Mouse (Mus musculus) myocyte (in vitro differentiated cells): ENCODE measurements around the gene Fbxo42. TPM values are rescaled to one million over a fixed set of nuclear protein-coding genes. Genes with fewer than 3 reads are reported as not detected.
A peak's percentile ranks its signal among the peaks of the same experiment; 100 is the strongest.

Experiments used
- H3K27me3 ChIP-seq: one replicate; pipeline ENCODE4 v1.6.1; 2011; ENCODE audit not compliant: control insufficient read depth, insufficient read depth, insufficient read length
- H3K36me3 ChIP-seq: one replicate; pipeline ENCODE4 v1.6.1; 2011; ENCODE audit not compliant: control insufficient read depth, insufficient read depth
- H3K4me2 ChIP-seq: one replicate; pipeline ENCODE4 v1.6.1; 2011; ENCODE audit warnings: low read depth, control low read depth
- H3K4me3 ChIP-seq: one replicate; pipeline ENCODE4 v1.5.1; 2011; ENCODE audit warnings: mild to moderate bottlenecking, control low read depth, moderate library complexity
- H3K79me2 ChIP-seq: one replicate; pipeline ENCODE4 v1.6.1; 2011; ENCODE audit not compliant: control insufficient read depth, insufficient read depth
- H3ac ChIP-seq: one replicate; pipeline ENCODE4 v1.6.1; 2011; ENCODE audit not compliant: control insufficient read depth, insufficient read length
- CEBPB ChIP-seq: IDR thresholded peaks from 2 replicates; pipeline ENCODE4 v1.6.1; 2011; ENCODE audit warnings: mild to moderate bottlenecking, moderate library complexity; ENCODE audit not compliant: poor library complexity, insufficient read depth, severe bottlenecking
- E2F4 ChIP-seq: IDR thresholded peaks from one replicate; pipeline ENCODE4 v1.6.1; 2011; ENCODE audit warnings: mild to moderate bottlenecking, control low read depth, moderate library complexity; ENCODE audit not compliant: insufficient read depth
- MAX ChIP-seq: IDR thresholded peaks from one replicate; pipeline ENCODE4 v1.6.1; 2011; ENCODE audit warnings: low read depth, mild to moderate bottlenecking, control low read depth
- MYOD1 ChIP-seq, 3 experiments: IDR thresholded peaks; one replicate each; pipeline ENCODE4 v1.6.1; 2011; ENCODE audit warnings: control low read depth in 2 of 3, low read depth in 2 of 3, mild to moderate bottlenecking in 2 of 3, moderate library complexity in 1 of 3; ENCODE audit not compliant: insufficient read length in 2 of 3, control insufficient read depth in 1 of 3
- MYOG ChIP-seq, 3 experiments: IDR thresholded peaks; one replicate each; pipeline ENCODE4 v1.6.1; 2011; ENCODE audit warnings: control low read depth in 2 of 3, low read depth in 2 of 3, mild to moderate bottlenecking in 2 of 3; ENCODE audit not compliant: insufficient read length in 2 of 3, control insufficient read depth in 1 of 3, insufficient read depth in 1 of 3
- POLR2A ChIP-seq: IDR thresholded peaks from one replicate; pipeline ENCODE4 v1.6.1; 2011; ENCODE audit warnings: low read depth, mild to moderate bottlenecking, control low read depth, moderate library complexity; ENCODE audit not compliant: insufficient read length
- POLR2AphosphoS2 ChIP-seq: IDR thresholded peaks from one replicate; pipeline ENCODE4 v1.6.1; 2011; ENCODE audit warnings: low read depth, control low read depth; ENCODE audit not compliant: insufficient read length
- REST ChIP-seq: IDR thresholded peaks from one replicate; pipeline ENCODE4 v1.6.1; 2011; ENCODE audit warnings: mild to moderate bottlenecking, control low read depth, moderate library complexity; ENCODE audit not compliant: insufficient read depth, insufficient read length
- SRF ChIP-seq: IDR thresholded peaks from one replicate; pipeline ENCODE4 v1.6.1; 2011; ENCODE audit warnings: low read depth; ENCODE audit not compliant: control insufficient read depth, insufficient read length
- TCF12 ChIP-seq: IDR thresholded peaks from one replicate; pipeline ENCODE4 v1.6.1; 2011; ENCODE audit warnings: mild to moderate bottlenecking, control low read depth; ENCODE audit not compliant: poor library complexity, insufficient read depth, severe bottlenecking
- TCF3 ChIP-seq: IDR thresholded peaks from one replicate; pipeline ENCODE4 v1.6.1; 2011; ENCODE audit warnings: low read depth, control low read depth; ENCODE audit not compliant: insufficient read length
- USF1 ChIP-seq: IDR thresholded peaks from one replicate; pipeline ENCODE4 v1.6.1; 2011; ENCODE audit warnings: low read depth, mild to moderate bottlenecking, control low read depth, moderate library complexity
- polyA plus RNA-seq: library from polyadenylated mRNA; unstranded; fragments of >200 nt; fragmentation: generic; extraction: Trizol; gene quantifications from one replicate; pipeline ENCODE4 v1.2.1, GENCODE M21; 2012; ENCODE audit warnings: missing spikeins

Fbxo42 gene
- polyA plus RNA-seq, 1 experiment = 13.2 TPM

DNA sequence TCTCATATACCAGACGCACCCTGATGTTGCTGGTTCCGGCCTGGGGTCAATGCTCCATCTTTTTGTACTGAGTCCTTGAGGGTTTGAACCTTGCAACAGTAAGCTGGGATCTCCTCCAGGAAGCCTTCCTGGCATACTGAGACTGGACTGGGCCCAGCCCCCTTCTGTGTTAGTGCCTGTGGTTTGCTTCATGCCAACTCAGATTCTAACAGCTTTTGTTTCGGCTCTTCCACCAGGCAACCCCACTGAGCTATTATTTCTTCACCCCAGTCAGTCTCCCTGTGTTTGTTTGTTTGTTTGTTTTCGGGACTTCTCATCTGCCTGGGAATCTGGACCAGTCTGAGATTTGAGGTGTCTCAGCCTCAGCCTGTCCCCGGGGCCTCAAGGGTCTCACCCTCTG, 96.7 kb downstream of the Fbxo42 start:
- H3ac ChIP-seq = peak overlapping the region; percentile 52
- H3K79me2 ChIP-seq = no peaks in the 10 kb centered on the region
- H3K4me3 ChIP-seq = peak overlapping the region; percentile 31
- no peaks in the 10 kb centered on the region for H3K36me3 ChIP-seq
- peak overlapping the region; percentile 99 for H3K4me2 ChIP-seq
- no peaks in the 10 kb centered on the region for H3K27me3 ChIP-seq
- TF ChIP-seq MYOG (IDR thresholded peaks at IDR 0.05; ENCODE audit: control insufficient read depth in 1 of 3, insufficient read depth in 1 of 3, insufficient read length in 2 of 3, low read depth in 2 of 3) (no peak), TCF3 (no peak), TCF12 (no peak), MYOD1 (IDR thresholded peaks at IDR 0.05; ENCODE audit: control insufficient read depth in 1 of 3, insufficient read length in 2 of 3, low read depth in 2 of 3) (no peak), POLR2A (no peak), REST (no peak), SRF (no peak), POLR2AphosphoS2 (no peak), MAX (no peak), USF1 (no peak), CEBPB (no peak), E2F4 (no peak)

GRCm38 (mm10) chr4:141244931-141245425, 97.3 kb downstream of the Fbxo42 start:
- no peaks in the 10 kb centered on the region for H3K79me2 ChIP-seq
- no peak for TF ChIP-seq TCF12
- peak; percentile 16 for TF ChIP-seq POLR2AphosphoS2
- peak in 1 of 3 experiments; percentile 26 for TF ChIP-seq MYOD1 (IDR thresholded peaks at IDR 0.05; ENCODE audit: control insufficient read depth in 1 of 3, insufficient read length in 2 of 3, low read depth in 2 of 3)
- TF ChIP-seq USF1 = no peak
- no peak for TF ChIP-seq MAX
- TF ChIP-seq REST = no peak
- TF ChIP-seq POLR2A = peak; percentile 41
- TF ChIP-seq TCF3 = no peak
- peak in 1 of 3 experiments; percentile 51 for TF ChIP-seq MYOG (IDR thresholded peaks at IDR 0.05; ENCODE audit: control insufficient read depth in 1 of 3, insufficient read depth in 1 of 3, insufficient read length in 2 of 3, low read depth in 2 of 3)
- TF ChIP-seq CEBPB = no peak
- TF ChIP-seq E2F4 = no peak
- TF ChIP-seq SRF = no peak
- H3K36me3 ChIP-seq = no peaks in the 10 kb centered on the region
- peak overlapping the region; percentile 99 for H3K4me2 ChIP-seq
- peak overlapping the region; percentile 52 for H3ac ChIP-seq
- peak overlapping the region; percentile 31 for H3K4me3 ChIP-seq
- H3K27me3 ChIP-seq = no peaks in the 10 kb centered on the region

DNA sequence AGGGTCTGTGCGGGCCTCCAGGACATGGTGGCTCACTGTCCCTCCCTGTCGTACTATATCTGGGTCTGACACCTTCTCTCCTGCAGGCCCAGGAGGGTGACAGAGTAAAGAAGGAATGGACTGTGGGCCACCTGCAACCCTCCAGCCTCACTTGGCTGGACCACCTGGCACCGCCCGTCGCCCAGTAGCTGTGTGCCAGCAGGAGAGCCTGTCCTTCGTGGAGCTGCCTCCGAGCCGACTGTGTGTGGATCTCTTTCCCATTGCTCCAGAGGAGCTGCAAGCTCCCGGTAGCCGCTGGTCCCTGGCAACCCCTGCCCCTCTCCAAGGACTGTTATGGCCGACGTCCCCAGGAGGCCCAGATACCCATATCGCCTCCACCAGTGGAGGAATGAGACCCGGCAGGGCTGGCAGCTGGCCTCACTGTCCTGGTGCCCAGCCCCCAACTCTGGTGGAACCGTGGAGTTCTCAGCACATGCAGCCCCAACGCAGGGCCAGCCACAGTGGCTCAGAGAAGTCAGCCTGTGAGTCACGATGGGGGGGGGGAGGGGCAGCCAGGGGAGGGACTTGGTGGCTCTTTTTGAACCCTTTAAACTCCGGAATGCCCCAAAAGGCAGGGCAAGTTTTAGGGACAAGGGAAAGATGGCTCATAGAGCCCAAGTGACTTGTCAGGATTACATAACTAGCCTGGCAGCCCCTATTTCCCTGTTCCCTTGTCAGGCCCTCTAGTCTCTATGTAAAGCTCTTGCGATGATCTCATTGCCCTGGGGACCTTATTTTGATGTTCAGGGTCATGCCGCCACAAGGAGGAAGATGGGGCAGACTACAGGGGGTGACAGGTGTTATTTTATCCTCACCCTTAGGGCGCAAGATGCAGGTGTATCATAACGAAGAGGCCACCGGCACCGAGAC, 98.6 kb downstream of the Fbxo42 start:
- Histone ChIP-seq H3ac (peak overlapping the region; percentile 52), H3K4me2 (peak overlapping the region; percentile 99), H3K27me3 (no peaks in the 10 kb centered on the region), H3K79me2 (no peaks in the 10 kb centered on the region), H3K4me3 (peak overlapping the region; percentile 31), H3K36me3 (peaks cover under 1% of the 10 kb centered on the region)
- TF ChIP-seq CEBPB (no peak), TCF12 (no peak), USF1 (no peak), MYOD1 (IDR thresholded peaks at IDR 0.05; ENCODE audit: control insufficient read depth in 1 of 3, insufficient read length in 2 of 3, low read depth in 2 of 3) (peak in 2 of 3 experiments; percentile 59 to 66), MAX (no peak), MYOG (IDR thresholded peaks at IDR 0.05; ENCODE audit: control insufficient read depth in 1 of 3, insufficient read depth in 1 of 3, insufficient read length in 2 of 3, low read depth in 2 of 3) (peak in 1 of 3 experiments; percentile 43), POLR2A (peak; percentile 72), POLR2AphosphoS2 (peak; percentile 28), TCF3 (no peak)

DNA sequence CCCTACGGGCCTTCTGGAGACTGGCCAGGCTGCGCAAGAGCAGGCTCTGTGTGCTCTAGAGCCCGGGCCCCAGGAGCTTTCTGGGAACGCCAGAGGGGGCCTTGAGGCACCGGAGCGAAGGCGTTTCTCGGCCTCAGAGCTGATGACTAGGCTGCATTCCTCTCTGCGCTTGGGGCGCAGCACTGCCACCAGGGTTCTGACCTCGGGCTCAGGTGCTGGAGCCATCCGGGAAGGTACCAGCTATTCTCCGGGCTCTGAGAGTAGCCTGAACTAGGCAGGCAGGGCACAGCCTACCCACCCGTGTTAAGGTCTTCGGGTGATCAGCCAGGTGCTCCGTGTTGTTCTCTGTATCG, 99.3 kb downstream of the Fbxo42 start:
- Histone ChIP-seq H3K27me3 (no peaks in the 10 kb centered on the region), H3K36me3 (peaks cover 6% of the 10 kb centered on the region), H3K79me2 (no peaks in the 10 kb centered on the region), H3K4me3 (peak overlapping the region; percentile 31), H3K4me2 (peak overlapping the region; percentile 99), H3ac (no peak overlapping the region)
- TF ChIP-seq E2F4 = no peak
